Mouse (Mus musculus): ENCODE data around the gene Dpm3.

GRCm38 (mm10) chr3:89230561-89230960 is 28.6 kb upstream of the Dpm3 start:
- TF ChIP-seq CTCF (IDR thresholded peaks at IDR 0.05; ENCODE audit: low read depth) (no peak), EP300 (IDR thresholded peaks at IDR 0.05; ENCODE audit: low read depth) (no peak)

Data from liver, embryonic 14.5 days (tissue).